Mouse (Mus musculus) B cell, adult 2 months (primary cell): Measurements from ENCODE around the gene Prl3c1.
"Not testable (repeated sequence)": the region's sequence is repeated elsewhere in the genome, so short reads cannot be mapped to it uniquely, and the experiment has no call there.

Source experiments
- DNase-seq, 2 experiments: peaks; one replicate each; pipeline ENCODE4 v3.0.0; 2022

The Prl3c1 gene

DNA sequence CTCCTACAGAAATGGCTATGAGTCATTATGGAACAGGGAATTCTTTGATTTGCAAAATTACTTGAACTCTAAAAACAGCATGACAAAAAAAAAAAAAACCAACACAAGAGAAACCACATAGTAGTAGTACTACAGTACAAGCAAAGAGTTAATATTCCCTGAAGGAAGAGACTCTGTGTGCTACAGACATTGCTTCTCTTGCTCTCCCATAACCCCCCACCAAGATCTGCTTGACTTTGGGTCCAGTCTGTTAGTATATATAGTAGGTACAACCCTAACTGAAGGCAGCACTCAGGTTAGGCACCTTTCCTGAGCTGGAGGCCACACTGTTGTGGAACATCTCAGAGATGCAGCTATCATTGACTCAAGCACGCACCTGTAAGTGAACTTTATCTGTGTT lies at the start of gene Prl3c1:
Gene Prl3c1, plus strand, starts transcription at position 301 of the 400 bp plus-strand sequence.
- no peak for DNase-seq

DNA sequence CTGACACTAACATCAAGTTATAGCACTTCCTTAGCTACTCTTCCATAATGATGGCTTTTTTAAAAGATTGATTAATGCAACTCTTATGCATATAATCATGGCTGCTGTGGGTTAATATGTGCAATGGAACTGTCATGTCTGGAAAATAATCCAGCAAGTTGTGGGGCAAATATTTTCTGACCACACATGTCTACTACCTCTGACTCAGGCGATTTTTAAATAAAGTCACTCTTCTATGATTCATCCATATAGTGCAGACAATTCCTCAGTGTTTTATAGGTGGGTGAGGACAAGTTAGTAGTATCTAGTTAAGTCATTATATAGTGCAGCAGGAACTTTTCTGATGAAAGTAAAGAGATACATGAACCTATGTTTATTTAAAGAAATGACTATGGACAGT lies 48.2 kb upstream of the Prl3c1 start:
- DNase-seq, result no peak

DNA sequence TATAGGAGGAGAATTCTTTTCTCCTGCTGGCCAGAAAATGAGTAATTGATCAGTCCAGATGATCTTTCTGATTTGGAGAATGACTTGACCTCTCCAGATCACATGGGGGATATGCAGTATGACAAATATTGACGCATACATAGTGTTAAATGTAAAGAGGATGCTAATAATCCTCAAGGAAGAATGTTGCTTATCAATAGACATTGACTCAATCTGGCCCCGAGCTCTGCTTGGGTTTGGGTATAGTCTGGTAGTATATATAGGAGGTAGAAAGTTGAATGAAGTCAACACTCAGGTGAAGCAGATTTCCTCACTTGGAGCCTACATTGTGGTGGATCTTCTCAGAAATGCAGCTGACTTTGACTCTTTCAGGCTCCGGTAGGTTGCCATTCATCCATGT lies 40.0 kb upstream of the Prl3c1 start, which contains the start of gene Prl3d3:
Gene Prl3d3, plus strand, starts transcription at position 301 of the 400 bp plus-strand sequence.
- DNase-seq, result not testable (repeated sequence)

DNA sequence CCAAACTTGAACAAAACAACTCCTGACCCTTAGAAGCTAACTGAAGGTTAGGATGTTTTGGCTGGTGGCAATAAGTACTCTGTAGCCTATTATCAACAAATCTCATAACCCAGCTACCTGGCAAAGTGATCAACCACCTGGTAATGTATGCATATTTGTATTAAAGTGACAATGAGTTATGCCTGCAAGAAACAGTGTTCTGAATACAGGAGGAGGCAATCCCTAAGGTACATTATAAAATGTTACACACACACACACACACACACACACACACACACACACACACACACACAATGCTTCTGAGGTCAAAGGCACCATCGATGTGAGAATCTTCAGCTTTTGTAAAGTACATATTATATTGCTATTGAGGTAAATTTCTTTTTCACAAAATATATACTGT lies 45.1 kb downstream of the Prl3c1 start, which contains the start of gene Prl3b1:
Gene Prl3b1, plus strand, starts transcription at position 301 of the 400 bp plus-strand sequence.
- DNase-seq, result no peak
